Mouse (Mus musculus): ENCODE results near the gene Zfp605. TPM values are rescaled to one million over a fixed set of nuclear protein-coding genes. Genes with fewer than 3 reads are reported as not detected.
"Not testable (repeated sequence)": the region's sequence is repeated elsewhere in the genome, so short reads cannot be mapped to it uniquely, and the experiment has no call there.

The Zfp605 gene
- polyA plus RNA-seq (2015; fragmentation: Nextera tagmentation; extraction: Ambion mirVana), result 4.8 and 4.9 TPM in 2 replicates

DNA sequence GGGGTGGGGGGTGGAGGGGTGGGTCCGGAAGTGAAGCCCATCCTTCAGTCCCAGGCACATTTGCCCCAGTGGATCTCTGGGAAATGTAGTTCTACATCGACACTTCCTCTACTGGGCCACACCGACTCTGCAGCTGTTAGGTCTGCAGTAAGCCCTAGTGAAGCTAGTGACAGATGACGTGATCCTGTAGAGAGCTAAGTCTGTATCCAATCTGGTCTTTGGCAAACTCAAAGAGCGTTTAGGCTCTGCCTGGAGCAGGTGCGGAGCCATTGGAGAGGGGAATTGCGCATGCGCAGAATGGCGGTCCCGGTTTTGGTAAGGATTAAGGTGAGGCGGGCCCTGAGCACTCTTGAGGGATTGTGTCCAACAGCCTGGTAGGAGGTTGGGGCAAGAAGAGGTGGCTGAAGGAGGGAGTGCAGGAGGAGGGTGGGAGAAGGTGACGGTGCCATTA lies at the start of gene Zfp605:
Gene Zfp605 (plus strand): TSS at position 102 of the 451 bp plus-strand sequence.
- peak within 1 kb of the TSS; percentile 33; the same call in 1 of the 2 replicates for H3K9ac ChIP-seq
- H3K4me3 ChIP-seq, result peak within 1 kb of the TSS; percentile 51
- H3K4me1 ChIP-seq, result peaks cover 18% of the 10 kb centered on the region
- peaks cover 28% of the 10 kb centered on the region for H3K36me3 ChIP-seq
- H3K9me3 ChIP-seq, result no peaks in the 10 kb centered on the region
- no peaks in the 10 kb centered on the region for H3K27me3 ChIP-seq
- under 1% methylated on average over 12 of the region's 12 CpGs for WGBS
- peak within 1 kb of the TSS; percentile 59 for H3K4me2 ChIP-seq
- H3K27ac ChIP-seq, result peak within 1 kb of the TSS; percentile 76
- ATAC-seq (ENCODE audit: insufficient number of reproducible peaks, low FRiP score, low TSS enrichment, low read depth), result peak; percentile 46

DNA sequence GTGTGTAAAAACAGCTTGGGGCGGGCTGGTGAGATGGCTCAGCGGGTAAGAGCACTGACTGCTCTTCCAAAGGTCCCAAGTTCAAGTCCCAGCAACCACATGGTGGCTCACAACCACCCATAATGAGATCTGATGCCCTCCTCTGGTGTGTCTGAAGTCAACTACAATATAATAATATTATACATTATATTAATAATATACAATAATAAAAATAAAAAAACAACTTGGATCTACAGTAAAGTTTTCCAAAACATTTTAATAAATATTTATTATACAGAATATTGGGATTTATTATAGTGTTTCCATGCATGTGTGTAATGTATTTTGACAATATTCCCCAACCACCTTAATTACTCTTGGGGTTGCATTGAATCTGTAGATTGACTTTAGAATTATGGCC lies 37.5 kb upstream of the Zfp605 start, which contains the start of gene Gm17655:
Gene Gm17655 (minus strand): TSS at position 101 of the 400 bp plus-strand sequence.
- not testable (repeated sequence) for H3K27me3 ChIP-seq; H3K36me3 ChIP-seq; H3K9ac ChIP-seq; H3K4me1 ChIP-seq; H3K4me2 ChIP-seq; H3K4me3 ChIP-seq; ATAC-seq (ENCODE audit: insufficient number of reproducible peaks, low FRiP score, low TSS enrichment, low read depth); H3K27ac ChIP-seq
- H3K9me3 ChIP-seq, result peaks cover 13% of the 10 kb centered on the region; the same call in 1 of the 2 replicates
- 87% methylated on average over 2 of the region's 2 CpGs for WGBS

DNA sequence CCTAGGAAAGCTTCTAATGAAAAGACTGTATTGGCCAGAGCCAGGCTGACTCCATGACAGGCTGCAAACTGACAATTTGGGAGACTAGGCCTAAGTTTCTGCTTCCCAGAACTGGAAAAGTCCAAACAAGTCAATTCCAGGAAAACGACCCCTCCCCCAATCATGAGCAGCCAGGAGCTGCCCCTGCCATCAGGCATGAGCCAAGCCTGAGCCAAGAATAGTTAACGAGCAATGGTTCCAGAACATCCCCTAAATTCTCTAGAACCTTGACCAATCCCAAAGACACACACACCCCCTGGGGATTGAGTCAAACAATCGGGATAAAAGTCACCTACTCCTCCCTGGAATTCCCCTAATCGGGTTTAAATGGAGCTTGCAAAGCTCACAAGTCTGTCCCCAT lies 26.9 kb upstream of the Zfp605 start:
- no peaks in the 10 kb centered on the region for H3K4me1 ChIP-seq
- no peaks in the 10 kb centered on the region for H3K27me3 ChIP-seq
- peaks cover 10% of the 10 kb centered on the region; the same call in 1 of the 2 replicates for H3K9me3 ChIP-seq
- WGBS, result 80% methylated on average over 4 of the region's 4 CpGs
- ATAC-seq (ENCODE audit: insufficient number of reproducible peaks, low FRiP score, low TSS enrichment, low read depth), result no peak
- no peak overlapping the region for H3K9ac ChIP-seq
- no peak overlapping the region for H3K4me3 ChIP-seq
- H3K36me3 ChIP-seq, result no peaks in the 10 kb centered on the region
- no peak overlapping the region for H3K27ac ChIP-seq
- no peak overlapping the region for H3K4me2 ChIP-seq

DNA sequence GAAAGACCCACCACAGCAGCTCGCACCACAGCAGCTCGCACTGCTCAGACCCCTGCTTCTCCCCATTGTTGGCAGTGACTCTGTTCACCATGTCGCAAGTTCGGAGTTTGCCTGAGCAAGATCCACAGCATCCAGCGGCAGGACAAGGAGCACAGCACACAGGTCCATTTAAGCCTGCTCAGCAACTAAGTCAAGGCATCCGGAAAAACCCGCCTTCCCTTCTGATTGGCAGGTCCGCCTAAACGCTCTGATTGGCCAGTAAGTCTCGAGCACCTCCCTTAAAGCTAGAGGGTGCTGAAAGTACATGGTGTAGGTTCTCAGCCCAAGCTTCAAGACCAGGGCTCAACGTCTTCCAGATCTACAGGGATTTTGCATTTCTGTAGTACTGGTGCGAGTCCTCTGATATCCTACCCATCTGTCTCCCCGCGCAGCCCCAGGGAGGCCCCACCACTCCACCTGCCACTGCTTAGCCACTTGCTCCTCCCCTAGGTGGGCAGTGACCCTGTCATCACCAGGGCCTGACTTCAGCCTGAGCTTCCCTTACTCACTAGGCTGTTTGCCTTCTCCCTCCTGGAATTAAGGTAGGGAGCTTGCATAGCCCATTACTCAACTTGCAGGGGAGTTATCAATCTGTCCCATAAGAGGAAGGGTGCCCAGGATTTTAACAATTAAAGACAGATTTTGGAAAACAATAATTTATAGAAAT lies 23.6 kb upstream of the Zfp605 start:
- Histone ChIP-seq H3K27me3 (no peaks in the 10 kb centered on the region), H3K9me3 (no peaks in the 10 kb centered on the region), H3K36me3 (no peaks in the 10 kb centered on the region), H3K9ac (no peak overlapping the region), H3K4me3 (no peak overlapping the region), H3K4me2 (no peak overlapping the region), H3K4me1 (no peaks in the 10 kb centered on the region), H3K27ac (no peak overlapping the region)
- 31% methylated on average over 14 of the region's 14 CpGs for WGBS
- ATAC-seq (ENCODE audit: insufficient number of reproducible peaks, low FRiP score, low TSS enrichment, low read depth), result no peak

DNA sequence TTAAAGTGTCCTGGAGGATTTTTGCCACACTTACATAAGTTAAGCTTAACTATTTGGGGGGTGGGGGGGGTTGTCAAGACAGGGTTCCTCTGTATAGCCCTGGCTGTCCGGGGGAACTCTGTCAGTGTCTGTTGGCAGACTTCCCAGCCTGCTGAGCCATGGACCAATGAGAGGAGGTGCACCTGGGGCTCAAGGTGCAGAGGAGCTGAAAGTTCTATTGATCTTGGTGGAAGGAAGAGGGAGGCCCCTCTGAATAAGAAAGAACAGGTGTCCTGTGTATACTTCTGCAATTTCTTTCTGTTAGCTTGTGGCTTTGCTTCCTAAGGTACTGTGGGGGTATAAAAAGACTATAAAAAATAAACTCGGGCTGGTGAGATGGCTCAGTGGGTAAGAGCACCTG lies 18.3 kb upstream of the Zfp605 start:
- peaks cover 5% of the 10 kb centered on the region for H3K4me1 ChIP-seq
- H3K4me2 ChIP-seq, result no peak overlapping the region
- H3K27ac ChIP-seq, result no peak overlapping the region
- no peak overlapping the region for H3K9ac ChIP-seq
- whole genome bisulfite sequencing, result 58% methylated on average over 2 of the region's 2 CpGs
- no peaks in the 10 kb centered on the region for H3K27me3 ChIP-seq
- no peak for ATAC-seq (ENCODE audit: insufficient number of reproducible peaks, low FRiP score, low TSS enrichment, low read depth)
- H3K9me3 ChIP-seq, result no peaks in the 10 kb centered on the region
- no peaks in the 10 kb centered on the region for H3K36me3 ChIP-seq
- no peak overlapping the region for H3K4me3 ChIP-seq

DNA sequence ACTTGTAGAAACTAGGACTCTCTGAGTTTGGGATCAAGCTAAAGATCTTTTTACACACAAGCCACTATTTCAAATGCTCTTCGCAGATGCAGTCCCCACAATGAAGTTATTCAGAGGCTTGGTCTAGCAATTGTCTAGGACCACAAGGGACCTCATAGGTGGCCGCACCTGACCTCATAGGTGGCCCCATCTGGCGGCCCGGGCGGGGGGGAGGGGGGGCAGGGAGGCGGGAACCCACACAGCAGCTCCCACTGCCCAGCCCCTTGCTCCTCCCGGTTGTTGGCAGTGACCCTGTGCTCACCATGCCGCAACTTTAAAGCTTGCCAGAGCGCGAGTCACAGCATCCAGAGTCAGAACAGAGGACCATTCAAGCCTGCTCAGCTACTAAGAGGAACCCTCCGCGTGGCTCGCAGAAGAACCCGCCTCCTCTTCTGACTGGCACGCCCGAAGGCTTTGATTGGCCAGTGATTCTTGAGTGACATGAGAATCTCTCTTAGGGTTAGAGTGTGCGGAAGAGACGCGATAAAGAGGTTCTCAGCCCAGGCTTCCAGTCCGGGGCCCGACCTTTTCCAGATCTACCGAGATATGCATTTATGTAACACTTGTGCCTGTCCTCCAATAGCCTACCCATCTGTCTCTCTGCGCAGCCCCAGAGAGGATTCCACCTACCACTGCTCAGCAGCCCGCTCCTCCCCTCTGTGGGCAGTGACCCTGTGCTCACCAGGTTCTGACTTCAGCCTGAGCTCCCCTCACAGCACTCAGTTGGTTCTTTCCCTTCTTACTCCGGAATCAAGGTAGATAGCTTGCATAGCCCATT lies 15.7 kb upstream of the Zfp605 start, which contains the start of gene Gm35315:
Gene Gm35315 (minus strand): TSS at position 391 of the 817 bp plus-strand sequence.
- Histone ChIP-seq H3K9ac (0 out of 2 replicates have a peak within 1 kb of the TSS, but pooled peaks have one; percentile 37), H3K4me2 (peak within 1 kb of the TSS; percentile 76), H3K4me1 (peaks cover 7% of the 10 kb centered on the region), H3K9me3 (no peaks in the 10 kb centered on the region), H3K27ac (peak within 1 kb of the TSS; percentile 51), H3K27me3 (no peaks in the 10 kb centered on the region), H3K4me3 (peak within 1 kb of the TSS; percentile 53), H3K36me3 (no peaks in the 10 kb centered on the region)
- peak; percentile 90 for ATAC-seq (ENCODE audit: insufficient number of reproducible peaks, low FRiP score, low TSS enrichment, low read depth)
- 1% methylated on average over 25 of the region's 25 CpGs for WGBS

DNA sequence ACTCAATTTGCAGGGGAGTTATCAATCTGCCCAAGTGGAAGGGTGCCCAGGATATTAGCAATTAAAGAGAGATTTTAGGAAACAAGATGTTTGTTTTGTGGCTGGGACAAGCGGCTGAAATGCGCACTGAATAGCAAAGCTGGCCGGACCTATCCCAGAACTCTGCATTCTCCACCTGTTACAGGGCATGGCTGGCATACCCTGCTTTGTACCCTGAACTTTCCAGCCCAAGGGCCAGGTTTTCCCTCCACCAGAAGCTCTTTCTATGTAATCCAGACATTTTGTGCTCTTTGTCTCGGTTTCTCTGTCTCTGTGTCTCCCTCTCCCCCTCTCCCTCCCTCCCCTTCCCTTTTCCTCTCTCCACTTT lies 15.1 kb upstream of the Zfp605 start:
- H3K36me3 ChIP-seq, result no peaks in the 10 kb centered on the region
- peaks cover 7% of the 10 kb centered on the region for H3K4me1 ChIP-seq
- H3K27me3 ChIP-seq, result no peaks in the 10 kb centered on the region
- WGBS, result 9% methylated on average over 4 of the region's 4 CpGs
- H3K27ac ChIP-seq, result peak overlapping the region; percentile 51
- no peak for ATAC-seq (ENCODE audit: insufficient number of reproducible peaks, low FRiP score, low TSS enrichment, low read depth)
- H3K9me3 ChIP-seq, result no peaks in the 10 kb centered on the region
- peak overlapping the region; percentile 53 for H3K4me3 ChIP-seq
- 0 out of 2 replicates have a peak overlapping the region, but pooled peaks have one; percentile 37 for H3K9ac ChIP-seq
- peak overlapping the region; percentile 76 for H3K4me2 ChIP-seq

DNA sequence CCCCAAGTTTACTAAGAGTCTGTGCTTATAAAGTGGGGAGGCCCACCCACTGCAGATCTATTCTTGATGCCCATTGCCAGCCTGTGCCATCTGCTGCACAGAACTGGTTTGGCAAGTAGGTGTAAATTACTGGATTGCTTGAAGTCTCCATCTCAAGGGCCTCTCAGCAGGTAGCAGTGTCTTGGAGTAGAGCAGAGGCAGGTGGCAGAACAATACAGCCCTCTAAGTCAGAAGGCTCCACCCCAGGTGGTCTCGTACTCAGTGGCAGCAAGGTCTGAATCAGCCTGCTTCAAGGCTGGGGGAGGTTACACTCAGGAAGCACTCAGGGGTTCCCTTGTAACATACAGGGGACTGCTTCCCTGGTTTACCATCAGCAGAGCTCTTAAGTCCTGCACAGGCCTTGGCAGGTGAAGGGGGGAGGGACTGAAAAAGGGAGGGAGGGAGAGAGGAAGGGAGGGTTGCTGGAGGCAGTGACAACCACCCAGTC lies 10.9 kb upstream of the Zfp605 start:
- ATAC-seq (ENCODE audit: insufficient number of reproducible peaks, low FRiP score, low TSS enrichment, low read depth), result no peak
- 31% methylated on average over 1 of the region's 1 CpGs for WGBS
- H3K27ac ChIP-seq, result no peak overlapping the region

DNA sequence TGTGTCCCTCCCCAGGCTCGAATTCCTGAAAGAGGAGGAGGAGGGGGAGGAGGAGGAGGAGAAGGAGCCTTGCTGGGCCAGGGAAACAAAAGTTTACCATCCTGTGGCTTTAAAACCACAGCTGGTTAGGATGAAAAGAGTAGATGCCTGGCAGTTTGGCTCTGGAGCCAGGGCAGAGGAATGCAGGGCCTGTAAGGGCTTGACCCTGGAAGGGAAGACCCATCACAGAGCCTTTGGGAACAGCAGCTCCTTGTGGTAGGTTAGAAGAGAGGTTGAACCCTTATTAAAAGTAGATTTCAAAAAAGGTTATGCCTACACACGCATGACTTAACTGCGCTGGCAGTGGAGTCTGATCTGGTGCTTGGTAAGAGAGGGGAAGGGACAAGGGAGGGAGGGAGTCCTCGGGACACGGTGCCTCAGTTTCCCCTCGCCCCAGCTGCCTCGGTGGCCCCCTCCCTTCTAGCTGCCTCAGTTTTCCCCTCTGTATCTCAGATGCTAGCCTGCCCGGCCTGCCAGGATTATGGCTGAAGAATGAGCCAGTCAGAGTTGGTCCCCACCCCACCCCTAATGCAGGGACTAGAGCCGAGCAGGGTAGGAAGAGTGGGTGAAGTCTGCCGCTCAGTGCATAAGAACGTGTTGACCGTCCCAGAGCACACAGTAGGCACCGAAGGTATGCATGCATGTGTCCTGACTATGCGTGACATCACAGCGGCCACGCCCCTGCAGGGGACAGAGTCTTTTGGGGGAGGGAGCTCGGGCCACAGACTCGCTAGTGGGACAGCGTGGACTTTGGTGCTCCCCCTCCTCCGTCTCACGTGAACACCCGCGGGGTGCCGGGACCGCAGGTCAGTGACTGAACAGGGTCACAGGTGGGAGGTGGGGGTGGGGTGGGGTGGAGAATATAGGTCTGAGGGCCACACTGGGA lies 10.0 kb upstream of the Zfp605 start, which contains the start of gene Plcxd1:
Gene Plcxd1 (plus strand): TSS at position 314 of the 925 bp plus-strand sequence.
- Histone ChIP-seq H3K4me3 (peak within 1 kb of the TSS; percentile 34), H3K4me1 (peaks cover 28% of the 10 kb centered on the region), H3K27ac (no peak within 1 kb of the TSS), H3K9me3 (no peaks in the 10 kb centered on the region), H3K36me3 (peaks cover 24% of the 10 kb centered on the region), H3K27me3 (peaks cover 6% of the 10 kb centered on the region; the same call in 1 of the 2 replicates), H3K9ac (no peak within 1 kb of the TSS), H3K4me2 (peak within 1 kb of the TSS; percentile 62)
- WGBS, result 5% methylated on average over 25 of the region's 25 CpGs
- no peak for ATAC-seq (ENCODE audit: insufficient number of reproducible peaks, low FRiP score, low TSS enrichment, low read depth)

More for the DNA sequence above, 10.9 kb upstream of the Zfp605 start:
- Histone ChIP-seq H3K9me3 (no peaks in the 10 kb centered on the region), H3K27me3 (peaks cover 6% of the 10 kb centered on the region; the same call in 1 of the 2 replicates), H3K4me1 (peaks cover 33% of the 10 kb centered on the region), H3K4me3 (no peak overlapping the region), H3K4me2 (no peak overlapping the region), H3K9ac (no peak overlapping the region), H3K36me3 (peaks cover 15% of the 10 kb centered on the region)

DNA sequence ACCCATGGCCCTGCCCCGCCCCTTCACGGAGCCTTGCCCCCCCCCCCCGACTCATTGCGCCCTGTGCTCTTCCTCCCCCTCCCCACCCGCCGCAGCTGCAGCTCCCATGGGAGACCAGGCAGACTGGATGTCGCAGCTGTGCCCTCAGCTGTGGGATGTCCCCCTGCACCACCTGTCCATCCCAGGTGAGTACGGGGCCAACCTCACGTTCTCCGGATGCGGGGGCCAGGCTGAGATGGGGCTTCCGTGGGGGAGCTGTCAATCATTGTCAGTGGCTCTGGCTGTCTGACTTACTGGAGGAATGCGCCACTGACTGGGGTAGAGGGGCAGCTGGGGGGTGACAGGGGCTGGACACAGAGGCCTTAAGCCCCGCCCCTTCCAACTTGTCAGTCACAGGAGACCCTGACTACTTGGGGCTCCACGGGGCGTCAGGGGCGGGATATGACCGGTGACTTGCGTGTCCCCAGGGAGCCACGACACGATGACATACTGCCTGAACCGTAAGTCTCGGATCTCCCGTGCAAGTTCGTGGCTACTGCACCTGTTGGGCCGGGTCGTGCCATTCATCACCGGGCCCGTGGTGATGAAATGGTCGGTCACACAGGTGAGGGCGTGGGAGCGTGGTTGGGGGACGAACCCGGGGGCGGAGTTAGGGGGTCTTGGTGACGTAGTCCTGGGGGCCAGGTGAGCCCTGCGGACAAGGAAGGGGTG lies 8.8 kb upstream of the Zfp605 start:
- Histone ChIP-seq H3K27me3 (peaks cover 6% of the 10 kb centered on the region; the same call in 1 of the 2 replicates), H3K4me1 (peaks cover 29% of the 10 kb centered on the region), H3K9ac (no peak overlapping the region), H3K27ac (no peak overlapping the region), H3K4me2 (peak overlapping the region; percentile 62), H3K36me3 (peaks cover 35% of the 10 kb centered on the region), H3K9me3 (no peaks in the 10 kb centered on the region), H3K4me3 (peak overlapping the region; percentile 34)
- ATAC-seq (ENCODE audit: insufficient number of reproducible peaks, low FRiP score, low TSS enrichment, low read depth), result no peak
- 1% methylated on average over 33 of the region's 37 CpGs for WGBS

Measured in limb, embryonic 15.5 days (tissue).